Mouse (Mus musculus) frontal cortex, adult 2 months (tissue): ENCODE measurements around the gene Olfr872. TPM values are rescaled to one million over a fixed set of nuclear protein-coding genes. Genes with fewer than 3 reads are reported as not detected.
"Not testable (repeated sequence)": the region's sequence is repeated elsewhere in the genome, so short reads cannot be mapped to it uniquely, and the experiment has no call there.

Source experiments
- DNase-seq, 2 experiments: peaks; one replicate each; pipeline ENCODE4 v3.0.0; 2022; ENCODE audit warnings: low spot score in 1 of 2; ENCODE audit errors: extremely low spot score in 1 of 2
- polyA plus RNA-seq: library from polyadenylated mRNA; depleted of rRNA; stranded (reverse); fragments of >200 nt; gene quantifications from 2 replicates; pipeline ENCODE4 v1.2.3, GENCODE M21; 2012; rRNA removed

Gene Olfr872
- polyA plus RNA-seq, result not detected in 2 replicates

GRCm38 (mm10) chr9:20236819-20237218 is at the start of gene Olfr872:
Olfr872 (plus strand) TSS chr9:20237119.
- DNase-seq, result no peak

DNA sequence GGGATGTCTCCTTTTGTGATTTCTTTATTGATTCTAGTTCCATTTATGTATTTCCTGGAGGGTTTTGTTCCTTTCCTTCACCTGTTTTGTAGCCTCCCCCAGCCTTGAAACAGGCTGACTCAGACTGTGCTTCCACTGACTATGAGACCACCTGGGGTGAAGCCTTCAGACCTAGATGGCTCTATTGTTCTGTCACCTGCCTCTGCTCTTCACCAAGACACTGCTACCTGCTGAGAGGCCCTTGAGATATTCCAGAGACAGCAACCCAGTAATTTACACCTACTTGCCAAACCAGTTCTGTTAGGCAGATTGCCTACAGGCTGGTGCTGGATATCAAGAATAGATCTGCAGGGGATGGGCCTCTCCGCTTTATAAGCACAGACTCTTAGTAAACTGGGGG is 34.8 kb upstream of the Olfr872 start:
- no peak for DNase-seq

DNA sequence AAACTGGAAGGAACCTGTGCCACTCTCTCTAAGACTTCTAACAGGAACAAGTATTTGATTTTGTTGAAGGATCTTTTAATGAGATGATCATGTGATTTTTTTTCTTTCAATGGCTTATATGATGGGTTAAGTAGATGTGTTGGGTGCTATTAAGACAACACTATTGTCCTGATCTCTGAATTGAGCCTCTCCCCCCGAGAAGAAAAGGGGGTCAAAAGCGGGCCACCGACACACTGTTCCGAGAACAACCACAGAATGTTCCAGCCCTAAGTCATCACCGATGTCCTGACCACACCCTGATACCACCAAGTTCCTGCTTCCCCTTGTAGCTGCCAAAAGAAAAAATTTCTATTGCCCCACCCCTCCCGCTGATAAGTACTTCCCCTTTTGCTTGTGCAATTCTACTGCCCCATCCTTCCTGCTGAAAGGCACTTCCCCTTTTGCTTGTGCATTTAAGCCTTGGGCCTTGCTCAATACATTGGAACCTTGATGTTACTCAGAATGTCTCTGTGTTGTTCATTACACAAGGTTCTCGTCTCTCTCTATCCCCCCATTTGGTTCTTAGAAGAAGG is 33.4 kb upstream of the Olfr872 start:
- DNase-seq, result not testable (repeated sequence)

- no peak for DNase-seq
Measured at GRCm38 (mm10) chr9:20210812-20211211, 26.1 kb upstream of the Olfr872 start.

- no peak for DNase-seq
Measured at GRCm38 (mm10) chr9:20211477-20211876, 25.4 kb upstream of the Olfr872 start.

- no peak for DNase-seq
Measured at GRCm38 (mm10) chr9:20211907-20212306, 25.0 kb upstream of the Olfr872 start, which contains the start of gene Olfr871. Olfr871 (plus strand) TSS chr9:20212207.

DNA sequence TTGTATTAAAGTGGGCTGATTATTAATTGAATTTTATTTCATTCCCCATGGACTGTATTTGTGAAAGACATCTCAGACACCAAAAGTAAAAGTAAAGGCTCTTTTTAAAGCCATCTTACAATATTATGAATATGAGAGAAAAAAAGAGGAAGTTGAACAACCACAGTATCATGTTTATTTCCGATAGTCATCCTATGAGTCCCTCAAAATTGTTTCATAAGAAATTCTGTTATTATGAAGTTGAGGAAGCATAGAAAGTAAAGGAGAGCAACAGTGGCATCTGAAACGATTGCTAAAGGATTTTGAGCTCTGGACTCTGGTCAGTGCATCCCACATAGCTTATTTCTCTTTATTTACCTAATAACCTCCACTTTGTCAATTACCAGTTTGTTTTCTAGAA is 459 bp downstream of the Olfr872 start:
- no peak for DNase-seq

- DNase-seq, result no peak
Measured at GRCm38 (mm10) chr9:20282051-20282450, 45.1 kb downstream of the Olfr872 start, which contains the start of gene Olfr39. Olfr39 (plus strand) TSS chr9:20282351.

- DNase-seq, result not testable (repeated sequence)
Measured at GRCm38 (mm10) chr9:20295562-20295961, 58.6 kb downstream of the Olfr872 start.

GRCm38 (mm10) chr9:20298232-20298631 is 61.3 kb downstream of the Olfr872 start, which contains the start of gene Olfr873:
Olfr873 (plus strand) TSS chr9:20298532.
- no peak for DNase-seq

Other genes with a start within 250 kb of the Olfr872 start
- gene Olfr866, start 209.1 kb upstream of the Olfr872 start, polyA plus RNA-seq, result not detected in 2 replicates
- not detected in 2 replicates for gene Olfr867, start 179.6 kb upstream of the Olfr872 start, polyA plus RNA-seq
- gene Olfr868, start 138.5 kb upstream of the Olfr872 start, polyA plus RNA-seq, result not detected in 2 replicates
- not detected in 2 replicates for gene Olfr869, start 108.1 kb upstream of the Olfr872 start, polyA plus RNA-seq
- not detected in 2 replicates for gene Olfr870, start 63.1 kb upstream of the Olfr872 start, polyA plus RNA-seq
- gene Olfr871, start 24.9 kb upstream of the Olfr872 start, polyA plus RNA-seq, result not detected in 2 replicates
- not detected in 2 replicates for gene Olfr39, start 45.2 kb downstream of the Olfr872 start, polyA plus RNA-seq
- not detected in 2 replicates for gene Olfr873, start 61.4 kb downstream of the Olfr872 start, polyA plus RNA-seq
- gene Olfr18, start 99.0 kb downstream of the Olfr872 start, polyA plus RNA-seq, result 0.12 and 0.19 TPM in 2 replicates
- gene Zfp560, start 148.1 kb downstream of the Olfr872 start, polyA plus RNA-seq, result 20.2 and 20.9 TPM in 2 replicates
- gene Zfp26, start 223.0 kb downstream of the Olfr872 start, polyA plus RNA-seq, result 9.2 and 10.7 TPM in 2 replicates